Mouse (Mus musculus): ENCODE data around the gene Ptbp1.

GRCm38 (mm10) chr10:79815671-79816494 is 38.3 kb upstream of the Ptbp1 start:
- TF ChIP-seq TAL1 (IDR thresholded peaks at IDR 0.05; ENCODE audit: low read length) (no peak), GATA1 (IDR thresholded peaks at IDR 0.05; ENCODE audit: low read length) (no peak)

All from erythroblast, embryonic 14.5 days (primary cell).